Mouse (Mus musculus) neural tube, embryonic 13.5 days (tissue): ENCODE measurements at regions not wholly inside any gene's neighbourhood (a gene's known extent, or its start where the extent isn't known, plus 50 kb on each side); places are given as distances from the start of the nearest gene placed in this dataset.

Experiments
- ATAC-seq: fragments of 200-750 bp; cut with Nextera tagmentation; 2 replicates; pipeline ENCODE4 v1.8.0; 2017; ENCODE audit warnings: low read depth, mild to moderate bottlenecking, moderate TSS enrichment, moderate library complexity
- H3K27ac ChIP-seq: fragments of 300-500 bp; sonication (generic); replicated peaks from 2 replicates; pipeline ENCODE4 v1.5.1; 2015; ENCODE audit warnings: moderate library complexity, mild to moderate bottlenecking, inconsistent platforms
- H3K27me3 ChIP-seq: fragments of 300-500 bp; sonication (generic); 2 replicates; pipeline ENCODE4 v1.6.1; 2015; ENCODE audit warnings: mild to moderate bottlenecking, inconsistent platforms
- H3K36me3 ChIP-seq: fragments of 300-500 bp; sonication (generic); 2 replicates; pipeline ENCODE4 v1.6.1; 2015; ENCODE audit warnings: mild to moderate bottlenecking, inconsistent platforms
- H3K4me1 ChIP-seq: fragments of 300-500 bp; sonication (generic); replicated peaks from 2 replicates; pipeline ENCODE4 v1.6.1; 2015; ENCODE audit warnings: inconsistent platforms
- H3K4me2 ChIP-seq: fragments of 300-500 bp; sonication (generic); 2 replicates; pipeline ENCODE4 v1.6.1; 2015; ENCODE audit warnings: inconsistent platforms, mild to moderate bottlenecking, moderate library complexity
- H3K4me3 ChIP-seq: fragments of 300-500 bp; sonication (generic); 2 replicates; pipeline ENCODE4 v1.5.1; 2015; ENCODE audit warnings: mild to moderate bottlenecking, inconsistent platforms
- H3K9ac ChIP-seq: fragments of 300-500 bp; sonication (generic); 2 replicates; pipeline ENCODE4 v1.6.1; 2015; ENCODE audit warnings: moderate library complexity, mild to moderate bottlenecking, inconsistent platforms
- H3K9me3 ChIP-seq: fragments of 300-500 bp; sonication (generic); 2 replicates; pipeline ENCODE4 v1.6.1; 2016; ENCODE audit warnings: inconsistent platforms
- WGBS: fragments of 180-500 bp; shearing (Covaris S2); methylation state at CpG from one replicate; pipeline ENCODE4 v1.1.7; 2015; 5-methylcytosine and 5-hydroxymethylcytosine counted together

DNA sequence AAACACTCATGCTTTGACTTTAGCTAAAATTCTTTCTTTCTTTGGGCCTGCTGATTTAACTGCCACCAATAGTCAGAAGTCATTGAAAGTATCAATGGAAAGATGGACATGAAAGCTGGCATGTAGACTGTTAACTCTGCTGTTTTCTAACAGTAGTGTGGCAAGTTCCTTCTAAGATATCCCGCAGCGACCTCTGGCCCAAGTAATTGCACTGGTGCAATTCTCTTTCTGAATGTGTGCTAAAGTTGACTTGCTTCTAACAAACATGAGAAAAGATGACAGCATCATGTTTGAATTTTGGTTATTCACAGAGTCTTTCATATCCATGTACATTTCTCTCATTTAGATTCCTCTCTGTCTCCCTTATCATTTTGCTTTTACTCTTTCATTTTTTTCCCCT is 109.7 kb upstream of the Rmdn2 start:
- WGBS = 95% methylated on average over 2 of the region's 2 CpGs
- no peak for ATAC-seq
- Histone ChIP-seq H3K4me3 (no peak overlapping the region), H3K4me1 (no peaks in the 10 kb centered on the region; the same call in 1 of the 2 replicates), H3K27me3 (no peaks in the 10 kb centered on the region), H3K36me3 (no peaks in the 10 kb centered on the region), H3K27ac (no peak overlapping the region), H3K9ac (no peak overlapping the region), H3K4me2 (no peak overlapping the region), H3K9me3 (peaks cover 3% of the 10 kb centered on the region; the same call in 1 of the 2 replicates)

DNA sequence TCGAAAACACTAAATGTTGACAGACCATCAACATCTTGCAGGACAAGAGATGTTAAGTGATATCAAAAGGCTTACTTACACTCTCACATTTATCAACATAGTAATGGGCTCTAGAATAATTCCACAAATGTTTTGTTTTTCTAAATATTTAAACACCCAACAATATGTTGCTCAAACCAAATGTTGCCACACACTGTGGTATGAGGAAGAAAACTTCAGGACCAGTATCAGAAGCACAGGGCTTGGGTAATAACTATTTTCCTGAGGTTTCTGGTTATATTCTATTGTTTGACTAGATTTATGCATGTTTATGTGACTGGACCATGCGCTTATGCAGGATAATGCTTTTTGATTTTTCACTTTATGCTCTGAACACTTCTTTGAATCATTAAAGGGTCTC is 108.6 kb upstream of the Rmdn2 start:
- H3K4me3 ChIP-seq = no peak overlapping the region
- no peak for ATAC-seq
- 99% methylated on average over 2 of the region's 2 CpGs for WGBS
- no peaks in the 10 kb centered on the region for H3K27me3 ChIP-seq
- H3K9ac ChIP-seq = no peak overlapping the region
- H3K36me3 ChIP-seq = no peaks in the 10 kb centered on the region
- H3K27ac ChIP-seq = no peak overlapping the region
- no peak overlapping the region for H3K4me2 ChIP-seq
- H3K4me1 ChIP-seq = no peaks in the 10 kb centered on the region; the same call in 1 of the 2 replicates
- peaks cover 3% of the 10 kb centered on the region; the same call in 1 of the 2 replicates for H3K9me3 ChIP-seq

DNA sequence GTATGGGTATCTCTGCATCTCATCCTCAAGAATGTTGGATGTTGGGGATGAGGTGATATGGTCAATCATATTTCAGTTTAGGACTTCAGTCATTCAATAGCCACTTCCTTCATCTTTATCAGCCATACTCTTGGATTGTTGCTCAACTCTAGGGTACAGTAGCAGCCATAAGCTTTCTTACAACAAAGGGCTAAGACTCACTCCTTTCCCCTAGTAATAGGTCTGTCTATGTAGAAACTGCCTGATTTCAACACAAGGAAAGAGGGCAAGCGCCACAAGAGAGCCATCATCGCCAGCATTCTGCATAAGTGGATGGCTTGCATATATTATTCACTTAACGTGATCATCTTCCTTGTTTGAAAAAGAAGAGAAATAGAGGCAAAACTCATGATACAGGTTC is 107.5 kb upstream of the Rmdn2 start:
- no peaks in the 10 kb centered on the region for H3K27me3 ChIP-seq
- no peak for ATAC-seq
- no peaks in the 10 kb centered on the region; the same call in 1 of the 2 replicates for H3K4me1 ChIP-seq
- no peak overlapping the region for H3K4me3 ChIP-seq
- peaks cover 3% of the 10 kb centered on the region; the same call in 1 of the 2 replicates for H3K9me3 ChIP-seq
- WGBS = 93% methylated on average over 3 of the region's 3 CpGs
- no peaks in the 10 kb centered on the region for H3K36me3 ChIP-seq
- H3K4me2 ChIP-seq = no peak overlapping the region
- H3K27ac ChIP-seq = no peak overlapping the region
- no peak overlapping the region for H3K9ac ChIP-seq

DNA sequence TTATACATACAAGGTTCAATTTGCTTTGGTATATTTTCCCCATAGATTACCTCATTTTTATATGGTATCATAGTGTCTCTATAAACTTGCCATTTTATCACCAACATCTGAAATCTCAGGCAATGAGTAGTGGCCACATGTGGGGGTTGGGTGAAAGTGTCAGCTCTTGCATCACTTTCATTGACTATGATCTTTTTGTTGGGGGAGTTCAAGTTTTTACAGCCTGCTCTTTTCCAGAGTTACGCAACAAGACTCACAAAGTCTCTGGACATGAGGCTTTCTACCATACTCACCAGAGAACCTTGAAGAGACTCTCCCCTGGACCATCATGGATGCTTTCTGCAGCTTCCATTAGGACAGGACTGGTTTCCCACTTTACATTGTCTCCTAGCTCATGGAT is 106.1 kb upstream of the Rmdn2 start:
- ATAC-seq = no peak
- Histone ChIP-seq H3K27me3 (no peaks in the 10 kb centered on the region), H3K27ac (no peak overlapping the region), H3K36me3 (no peaks in the 10 kb centered on the region), H3K4me1 (peaks cover 6% of the 10 kb centered on the region; the same call in 1 of the 2 replicates), H3K4me3 (no peak overlapping the region), H3K9me3 (no peaks in the 10 kb centered on the region), H3K9ac (no peak overlapping the region), H3K4me2 (no peak overlapping the region)
- WGBS = 91% methylated on average over 1 of the region's 1 CpGs

- 88% methylated on average over 8 of the region's 8 CpGs for WGBS
- H3K27ac ChIP-seq = no peak overlapping the region
- peaks cover 11% of the 10 kb centered on the region; the same call in 1 of the 2 replicates for H3K4me1 ChIP-seq
- no peak overlapping the region for H3K4me3 ChIP-seq
- no peaks in the 10 kb centered on the region for H3K36me3 ChIP-seq
- H3K9me3 ChIP-seq = no peaks in the 10 kb centered on the region
- no peak overlapping the region for H3K9ac ChIP-seq
- H3K27me3 ChIP-seq = no peaks in the 10 kb centered on the region
- ATAC-seq = no peak
- H3K4me2 ChIP-seq = no peak overlapping the region
Observed at GRCm38 (mm10) chr17:79509281-79509680, 102.4 kb upstream of the Rmdn2 start.

- H3K4me2 ChIP-seq = no peak overlapping the region
- H3K9ac ChIP-seq = no peak overlapping the region
- H3K27me3 ChIP-seq = no peaks in the 10 kb centered on the region
- H3K4me1 ChIP-seq = peaks cover 11% of the 10 kb centered on the region; the same call in 1 of the 2 replicates
- WGBS = 76% methylated on average over 11 of the region's 11 CpGs
- H3K9me3 ChIP-seq = no peaks in the 10 kb centered on the region
- no peak for ATAC-seq
- H3K27ac ChIP-seq = no peak overlapping the region
- no peak overlapping the region for H3K4me3 ChIP-seq
- H3K36me3 ChIP-seq = no peaks in the 10 kb centered on the region
Observed at GRCm38 (mm10) chr17:79509957-79510710, 101.5 kb upstream of the Rmdn2 start.

DNA sequence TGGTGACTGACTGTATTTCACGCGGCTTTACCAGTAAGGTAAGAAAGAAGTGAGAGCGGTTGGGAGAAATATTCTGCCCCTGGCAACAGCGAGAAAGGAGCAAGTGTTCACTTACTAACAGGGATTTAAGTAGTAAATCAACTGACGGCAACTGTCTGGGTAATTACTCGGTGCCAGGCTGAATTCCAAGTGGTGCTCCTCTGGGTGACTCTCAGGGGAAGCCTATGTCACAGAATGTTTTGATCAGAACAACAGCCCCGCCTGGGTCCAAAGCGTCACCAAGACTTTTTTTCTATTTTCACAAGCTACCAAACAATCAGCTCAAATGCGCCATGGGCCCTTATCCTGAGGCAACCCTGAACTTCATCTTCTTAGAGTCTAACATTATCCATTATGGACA is 100.4 kb upstream of the Rmdn2 start:
- Histone ChIP-seq H3K4me3 (no peak overlapping the region), H3K4me2 (no peak overlapping the region), H3K9me3 (no peaks in the 10 kb centered on the region), H3K4me1 (peaks cover 11% of the 10 kb centered on the region; the same call in 1 of the 2 replicates), H3K27ac (no peak overlapping the region), H3K27me3 (no peaks in the 10 kb centered on the region), H3K9ac (no peak overlapping the region), H3K36me3 (no peaks in the 10 kb centered on the region)
- ATAC-seq = no peak
- 42% methylated on average over 9 of the region's 9 CpGs for WGBS

GRCm38 (mm10) chr17:79514076-79514475 is 97.6 kb upstream of the Rmdn2 start:
- Histone ChIP-seq H3K4me2 (no peak overlapping the region), H3K27ac (no peak overlapping the region), H3K36me3 (no peaks in the 10 kb centered on the region), H3K27me3 (no peaks in the 10 kb centered on the region), H3K9me3 (no peaks in the 10 kb centered on the region), H3K4me1 (peaks cover 11% of the 10 kb centered on the region; the same call in 1 of the 2 replicates), H3K9ac (no peak overlapping the region), H3K4me3 (no peak overlapping the region)
- ATAC-seq = no peak
- WGBS = 83% methylated on average over 7 of the region's 7 CpGs

DNA sequence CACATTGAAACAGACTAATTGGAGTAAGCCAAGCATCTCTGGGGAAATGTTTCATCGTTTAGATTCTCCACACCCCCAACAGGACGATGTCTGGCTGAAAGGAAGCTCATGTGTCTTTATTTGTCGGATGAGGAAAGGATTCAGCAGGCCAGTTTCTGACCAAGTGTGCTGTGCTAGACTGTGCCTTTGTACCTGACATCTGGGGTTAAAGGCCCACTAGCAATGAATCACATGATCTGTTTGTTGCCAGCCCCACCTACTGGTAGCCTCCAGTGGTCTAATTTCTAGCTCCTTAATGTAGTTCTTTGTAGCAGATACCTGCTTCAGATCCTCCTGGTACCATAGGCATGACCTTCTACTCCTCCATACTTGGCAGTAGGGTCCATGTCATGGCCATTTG is 93.5 kb upstream of the Rmdn2 start:
- no peak overlapping the region for H3K4me3 ChIP-seq
- H3K9me3 ChIP-seq = no peaks in the 10 kb centered on the region
- no peaks in the 10 kb centered on the region for H3K27me3 ChIP-seq
- H3K9ac ChIP-seq = no peak overlapping the region
- no peaks in the 10 kb centered on the region for H3K4me1 ChIP-seq
- WGBS = 61% methylated on average over 3 of the region's 3 CpGs
- H3K36me3 ChIP-seq = no peaks in the 10 kb centered on the region
- ATAC-seq = no peak
- H3K4me2 ChIP-seq = no peak overlapping the region
- H3K27ac ChIP-seq = no peak overlapping the region

GRCm38 (mm10) chr17:79518696-79519095 is 93.0 kb upstream of the Rmdn2 start:
- Histone ChIP-seq H3K36me3 (no peaks in the 10 kb centered on the region), H3K4me2 (no peak overlapping the region), H3K4me3 (no peak overlapping the region), H3K9ac (no peak overlapping the region), H3K9me3 (no peaks in the 10 kb centered on the region), H3K4me1 (no peaks in the 10 kb centered on the region), H3K27ac (no peak overlapping the region), H3K27me3 (no peaks in the 10 kb centered on the region)
- ATAC-seq = no peak
- 91% methylated on average over 5 of the region's 5 CpGs for WGBS

GRCm38 (mm10) chr17:79519356-79519755 is 92.3 kb upstream of the Rmdn2 start:
- Histone ChIP-seq H3K9me3 (no peaks in the 10 kb centered on the region), H3K4me1 (no peaks in the 10 kb centered on the region), H3K36me3 (no peaks in the 10 kb centered on the region), H3K9ac (no peak overlapping the region), H3K27me3 (no peaks in the 10 kb centered on the region), H3K4me3 (no peak overlapping the region), H3K27ac (no peak overlapping the region), H3K4me2 (no peak overlapping the region)
- WGBS = 82% methylated on average over 4 of the region's 4 CpGs
- ATAC-seq = no peak

GRCm38 (mm10) chr17:79520283-79520682 is 91.4 kb upstream of the Rmdn2 start:
- Histone ChIP-seq H3K9me3 (no peaks in the 10 kb centered on the region), H3K4me1 (no peaks in the 10 kb centered on the region), H3K27ac (no peak overlapping the region), H3K27me3 (no peaks in the 10 kb centered on the region), H3K36me3 (no peaks in the 10 kb centered on the region), H3K4me2 (no peak overlapping the region), H3K4me3 (no peak overlapping the region), H3K9ac (no peak overlapping the region)
- WGBS = 82% methylated on average over 5 of the region's 5 CpGs
- ATAC-seq = no peak

DNA sequence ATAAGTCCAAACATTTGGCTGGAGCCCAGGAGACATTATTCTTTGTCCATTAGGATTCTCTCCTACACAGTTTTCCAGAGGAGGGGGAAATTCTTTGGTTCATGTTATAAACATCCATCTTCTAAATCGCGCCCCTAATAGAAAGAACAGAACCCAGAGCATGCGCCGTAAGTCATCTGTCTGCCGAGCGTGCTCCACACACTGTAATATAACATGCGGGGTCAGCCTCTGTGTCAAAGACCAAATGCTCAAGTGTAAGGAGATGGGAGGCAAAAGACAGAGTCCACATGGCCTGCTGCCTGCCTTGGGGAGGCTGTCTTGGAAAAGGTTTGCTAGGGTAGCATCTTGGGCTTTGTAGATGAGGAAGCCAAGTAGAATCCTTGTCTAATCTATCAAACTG is 90.0 kb upstream of the Rmdn2 start:
- no peaks in the 10 kb centered on the region for H3K27me3 ChIP-seq
- no peak overlapping the region for H3K4me2 ChIP-seq
- no peaks in the 10 kb centered on the region for H3K4me1 ChIP-seq
- H3K4me3 ChIP-seq = no peak overlapping the region
- H3K27ac ChIP-seq = no peak overlapping the region
- no peaks in the 10 kb centered on the region for H3K36me3 ChIP-seq
- no peaks in the 10 kb centered on the region for H3K9me3 ChIP-seq
- ATAC-seq = no peak
- WGBS = 82% methylated on average over 7 of the region's 7 CpGs
- no peak overlapping the region for H3K9ac ChIP-seq
